Mouse (Mus musculus): ENCODE data around the gene 5730596B20Rik.

Gene 5730596B20Rik

DNA sequence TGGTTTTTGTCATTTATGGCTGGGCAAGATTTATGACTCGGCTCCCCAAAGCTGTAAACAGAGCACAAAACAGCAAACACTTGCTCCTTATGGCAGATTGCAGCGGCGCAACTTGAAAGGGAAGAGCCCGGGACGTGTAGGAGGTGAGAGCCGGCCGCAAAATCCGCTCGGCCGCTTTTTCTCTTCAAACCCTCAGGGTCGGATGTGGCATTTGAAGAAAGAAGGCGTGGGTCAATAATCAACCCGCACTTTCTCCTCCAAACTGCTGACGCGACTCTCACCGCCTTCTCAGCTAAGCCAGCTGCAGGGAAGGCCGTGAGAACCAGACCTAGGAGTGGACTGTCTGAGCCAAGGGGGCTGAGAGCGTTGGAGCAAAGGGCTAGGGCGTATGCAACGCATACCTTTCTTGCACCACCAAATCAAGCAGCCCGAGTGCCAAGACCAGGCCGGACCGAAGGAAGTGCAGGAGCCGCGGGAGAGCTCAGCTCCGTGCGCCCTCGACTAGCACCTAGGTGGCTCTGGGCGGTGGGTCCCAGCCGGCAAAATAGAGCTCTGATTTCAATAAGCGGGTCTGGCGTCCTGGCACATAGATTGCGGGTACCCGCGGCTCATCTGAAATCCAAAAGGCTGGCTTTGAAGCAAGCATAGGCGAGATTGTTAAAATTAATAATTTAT is at the start of gene 5730596B20Rik:
TSS of gene 5730596B20Rik (plus strand) at position 438 of the 675 bp plus-strand sequence.
- no peak for DNase-seq (ENCODE audit: low spot score in 2 of 2)

DNA sequence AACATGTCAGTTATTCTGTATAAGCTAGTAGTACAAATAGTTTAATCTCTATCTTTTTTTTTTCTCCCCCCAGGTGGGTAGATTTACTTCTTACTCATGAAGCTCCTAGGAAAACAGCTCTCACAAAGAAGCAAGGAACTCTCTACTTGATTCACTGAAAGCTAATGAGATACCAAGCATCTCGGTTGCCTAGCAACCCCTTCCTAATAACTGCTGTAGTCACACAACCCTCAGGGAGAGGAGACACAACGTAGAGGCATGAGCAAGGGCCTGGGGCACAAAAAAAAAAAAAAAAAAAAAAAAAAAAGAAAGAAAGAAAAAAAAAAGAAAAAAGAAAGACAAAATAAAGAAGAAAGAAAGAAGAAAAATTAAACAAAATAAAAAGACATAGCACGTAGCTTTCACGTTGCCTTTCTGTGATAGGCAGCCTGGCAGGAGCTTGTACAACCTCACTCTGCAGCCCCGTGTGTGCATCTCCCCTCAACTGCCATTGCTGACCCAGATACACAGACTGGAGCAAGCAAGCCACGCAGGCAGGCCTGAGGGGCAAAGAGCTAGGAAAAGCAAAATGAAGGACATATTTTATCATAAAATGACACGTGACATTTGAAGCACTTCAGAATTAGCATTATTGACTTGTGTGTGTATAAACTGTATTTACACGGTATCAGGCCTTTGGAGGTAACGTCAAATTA is 39.3 kb upstream of the 5730596B20Rik start:
- no peak for DNase-seq (ENCODE audit: low spot score in 2 of 2)

DNA sequence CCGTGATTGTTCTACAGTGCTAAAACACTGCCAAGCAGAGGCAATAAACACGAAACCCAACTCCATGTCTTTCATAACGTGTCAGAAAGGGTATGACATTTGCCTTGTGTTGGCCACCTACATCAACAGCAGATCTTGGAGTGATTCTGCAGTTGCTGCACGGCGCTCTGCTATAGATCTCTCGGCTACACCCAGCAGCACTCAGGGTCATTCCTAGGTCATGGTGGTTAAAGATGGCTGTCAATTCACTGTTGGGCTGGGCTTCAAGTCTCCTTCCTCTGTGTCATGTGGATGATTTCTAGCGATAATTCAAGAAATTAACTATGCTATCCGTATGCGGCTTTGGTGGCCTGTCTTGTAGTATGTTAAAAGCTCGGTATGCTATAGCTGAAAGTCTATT is 38.7 kb upstream of the 5730596B20Rik start:
- DNase-seq (ENCODE audit: low spot score in 2 of 2), result no peak

DNA sequence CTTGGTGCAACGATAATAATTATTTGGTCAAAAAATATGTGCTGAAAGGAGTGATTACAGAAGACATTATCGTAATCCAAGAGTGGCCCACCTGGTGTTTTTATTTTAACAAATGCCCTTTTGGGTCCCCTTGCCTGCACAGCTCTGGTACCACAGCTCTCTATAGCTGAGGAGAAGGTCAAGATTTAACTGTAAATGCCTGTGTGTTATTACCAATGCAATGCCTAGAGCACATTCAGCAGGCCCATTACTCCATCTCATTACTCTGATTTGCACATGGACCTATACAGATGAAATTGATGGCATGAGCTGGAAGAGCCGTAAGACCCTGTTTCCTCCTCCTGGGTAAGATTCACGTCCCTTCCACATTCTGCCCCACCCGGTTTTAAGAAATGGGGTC is 38.2 kb upstream of the 5730596B20Rik start:
- no peak for DNase-seq (ENCODE audit: low spot score in 2 of 2)

DNA sequence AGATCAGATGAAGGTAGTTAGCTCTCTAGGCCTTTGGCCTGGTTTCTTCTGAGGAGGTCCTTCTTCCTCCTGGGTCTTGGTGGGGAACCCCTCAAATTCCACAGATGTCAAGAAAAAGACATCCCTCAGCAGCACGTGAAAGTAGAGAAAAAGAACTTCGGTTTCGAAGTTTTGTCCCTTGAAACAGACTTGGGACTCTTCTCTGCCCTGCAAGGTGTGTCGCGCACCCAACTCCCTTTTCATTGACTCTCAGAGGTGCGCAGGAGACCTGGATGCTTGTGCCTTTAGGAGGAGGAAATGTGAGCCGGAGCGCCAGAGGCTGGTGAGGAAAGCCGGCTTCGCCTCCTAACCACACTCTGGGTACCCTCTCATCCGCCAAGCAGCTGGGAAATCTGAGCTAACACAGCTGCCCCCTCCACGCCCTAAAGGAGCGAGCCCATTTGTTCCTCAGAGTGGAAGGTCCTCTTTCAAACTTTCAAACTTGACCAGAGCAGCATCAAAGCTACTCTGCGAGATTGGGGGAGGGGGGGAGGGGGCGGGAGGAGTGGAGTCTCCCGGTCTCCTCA is 26.8 kb upstream of the 5730596B20Rik start:
- DNase-seq (ENCODE audit: low spot score in 2 of 2), result no peak

DNA sequence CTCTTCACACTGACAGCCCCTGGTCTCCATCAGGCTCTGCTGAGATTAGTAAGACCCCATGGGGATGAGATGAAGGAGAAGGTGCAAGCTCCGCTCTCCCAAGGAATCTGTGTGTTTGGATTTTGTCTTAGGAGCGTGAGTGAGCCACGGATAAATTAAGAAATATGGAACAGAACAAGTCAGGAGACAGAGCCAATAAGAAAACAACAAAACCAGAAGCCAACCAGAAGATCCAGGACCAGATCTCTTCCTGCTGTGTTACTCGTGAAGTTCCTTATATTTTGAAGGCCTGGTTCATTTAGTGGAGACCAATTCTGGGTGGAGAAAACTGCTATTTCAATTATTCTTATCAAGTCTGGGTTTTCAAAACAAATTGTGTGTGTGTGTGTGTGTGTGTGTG is 25.7 kb upstream of the 5730596B20Rik start:
- no peak for DNase-seq (ENCODE audit: low spot score in 2 of 2)

DNA sequence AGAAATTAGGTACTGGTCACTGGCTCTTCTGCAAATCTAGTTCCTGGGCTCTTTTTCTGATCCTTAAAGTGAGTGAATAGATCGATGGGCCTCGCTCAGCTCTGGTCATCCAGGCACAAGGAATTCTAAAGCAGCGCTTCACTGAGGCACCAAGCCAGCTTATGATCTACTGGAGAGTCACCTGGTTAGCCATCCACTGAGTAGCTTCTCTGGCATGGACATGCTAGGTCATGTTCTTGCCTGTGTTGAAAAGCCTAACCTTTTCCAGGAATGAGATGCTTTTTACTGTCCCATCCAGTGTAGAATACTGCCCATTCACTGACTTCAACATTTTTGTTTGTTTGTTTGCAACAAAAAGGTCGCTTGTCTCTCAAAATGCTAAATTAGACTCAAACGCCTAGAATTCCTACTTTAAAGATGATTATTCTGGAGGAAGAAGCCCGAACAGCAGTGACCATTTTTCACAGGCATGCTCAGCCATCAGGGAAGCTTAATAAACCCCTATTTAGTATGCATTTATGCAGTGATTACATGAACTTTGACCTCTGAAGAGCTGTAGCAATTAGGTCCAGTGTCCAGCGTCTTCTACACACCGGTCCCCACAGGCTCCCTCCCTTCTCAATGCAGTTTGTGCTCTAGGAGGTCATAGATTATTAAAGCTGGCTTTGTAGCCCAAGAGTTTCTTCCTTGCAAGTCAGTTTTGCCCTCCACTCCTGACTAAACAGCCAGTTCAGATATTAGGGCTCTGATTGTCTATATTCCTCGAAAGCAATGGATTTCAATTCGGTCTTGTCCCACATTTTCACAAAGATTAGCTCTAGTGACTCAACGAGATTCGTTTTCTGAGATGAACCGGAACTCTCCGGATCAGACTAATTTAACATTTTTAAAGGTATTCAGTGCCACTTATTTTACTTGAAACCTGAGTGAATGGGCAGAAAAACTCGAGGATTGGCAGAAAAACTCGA is 24.8 kb upstream of the 5730596B20Rik start:
- no peak for DNase-seq (ENCODE audit: low spot score in 2 of 2)

DNA sequence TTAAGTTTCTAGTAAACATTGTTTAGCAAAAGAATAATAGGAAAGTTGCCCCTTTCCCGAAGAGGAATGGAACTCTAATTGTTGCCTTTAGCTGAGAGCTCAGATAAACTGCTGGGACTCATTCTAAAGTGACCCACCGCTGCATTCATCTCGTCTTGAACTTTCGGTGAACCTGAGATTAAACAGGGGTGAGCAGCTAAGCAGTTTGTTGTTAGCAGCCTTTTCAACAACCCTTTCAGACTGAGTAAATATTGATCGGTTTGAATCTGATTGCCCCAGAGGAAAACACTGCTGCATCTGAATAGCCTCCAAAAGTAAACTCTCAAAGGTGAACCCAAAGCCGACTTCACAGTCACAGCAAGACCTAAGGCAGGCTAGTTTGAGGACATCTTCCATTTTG is 24.0 kb upstream of the 5730596B20Rik start:
- no peak for DNase-seq (ENCODE audit: low spot score in 2 of 2)

DNA sequence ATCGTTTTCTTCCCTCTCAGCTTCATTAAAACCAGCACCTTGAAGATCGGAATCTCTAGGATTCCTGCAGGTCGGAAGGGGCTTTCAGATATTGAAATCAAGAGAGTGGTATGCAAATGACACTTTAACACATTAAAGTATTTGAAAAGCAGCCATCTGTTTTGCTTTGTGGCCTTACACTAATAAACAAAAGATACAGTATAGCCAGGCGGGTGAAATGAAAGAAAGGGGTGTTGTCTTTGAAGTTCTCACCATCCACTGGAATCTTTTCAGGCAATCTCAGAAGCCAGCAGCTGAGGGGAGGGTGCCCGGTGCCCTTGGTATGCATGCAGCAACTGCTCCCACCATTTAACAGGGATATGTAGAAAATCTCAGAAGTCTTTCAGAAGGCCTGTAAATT is 23.3 kb upstream of the 5730596B20Rik start:
- no peak for DNase-seq (ENCODE audit: low spot score in 2 of 2)

DNA sequence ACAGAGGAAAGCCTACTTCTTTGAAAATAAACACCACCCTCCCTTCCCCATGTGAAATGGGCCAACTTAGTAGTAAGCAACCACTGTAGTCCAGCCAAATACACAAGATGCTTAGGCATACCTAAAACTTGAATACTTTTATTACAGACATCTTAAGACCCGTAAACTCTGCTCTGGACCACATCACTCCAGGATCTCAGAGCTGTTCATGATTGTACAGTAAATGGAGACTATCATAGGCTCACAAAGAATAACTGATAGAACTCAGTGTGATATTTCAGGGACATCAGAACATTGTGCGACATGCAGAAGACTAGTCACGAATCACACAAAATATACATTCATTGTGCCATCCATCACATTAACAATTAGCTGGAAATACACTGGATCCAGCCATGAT is 21.8 kb upstream of the 5730596B20Rik start:
- DNase-seq (ENCODE audit: low spot score in 2 of 2), result no peak

DNA sequence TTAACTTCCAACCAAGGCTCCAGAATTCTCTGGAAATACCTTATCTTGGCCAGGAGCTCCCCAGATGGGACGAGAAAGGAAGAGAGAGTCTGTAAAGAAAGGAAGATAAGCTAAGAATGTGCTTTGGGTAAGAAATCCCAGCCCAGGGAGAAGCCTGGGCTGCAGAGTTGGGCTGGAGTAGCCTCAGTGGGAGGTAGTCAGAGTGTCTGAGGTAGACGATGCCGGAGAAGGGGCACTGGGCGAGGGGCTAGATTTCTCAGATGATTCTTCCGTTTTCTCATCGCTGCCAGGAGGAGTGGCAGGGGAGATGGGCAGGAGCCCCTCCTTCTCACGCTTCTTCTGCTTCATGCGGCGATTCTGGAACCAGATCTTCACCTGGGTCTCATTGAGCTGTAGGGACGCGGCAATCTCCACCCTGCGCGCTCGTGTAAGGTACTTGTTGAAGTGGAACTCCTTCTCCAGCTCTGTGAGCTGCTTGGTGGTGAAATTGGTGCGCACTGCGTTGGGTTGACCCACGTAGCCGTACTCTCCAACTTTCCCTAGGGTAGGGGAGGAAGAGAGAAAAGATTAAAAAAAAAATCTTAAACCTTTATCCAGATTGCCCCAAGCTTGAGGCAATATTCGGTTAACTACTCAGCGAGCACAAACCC is 20.6 kb upstream of the 5730596B20Rik start:
- DNase-seq (ENCODE audit: low spot score in 2 of 2), result no peak

DNA sequence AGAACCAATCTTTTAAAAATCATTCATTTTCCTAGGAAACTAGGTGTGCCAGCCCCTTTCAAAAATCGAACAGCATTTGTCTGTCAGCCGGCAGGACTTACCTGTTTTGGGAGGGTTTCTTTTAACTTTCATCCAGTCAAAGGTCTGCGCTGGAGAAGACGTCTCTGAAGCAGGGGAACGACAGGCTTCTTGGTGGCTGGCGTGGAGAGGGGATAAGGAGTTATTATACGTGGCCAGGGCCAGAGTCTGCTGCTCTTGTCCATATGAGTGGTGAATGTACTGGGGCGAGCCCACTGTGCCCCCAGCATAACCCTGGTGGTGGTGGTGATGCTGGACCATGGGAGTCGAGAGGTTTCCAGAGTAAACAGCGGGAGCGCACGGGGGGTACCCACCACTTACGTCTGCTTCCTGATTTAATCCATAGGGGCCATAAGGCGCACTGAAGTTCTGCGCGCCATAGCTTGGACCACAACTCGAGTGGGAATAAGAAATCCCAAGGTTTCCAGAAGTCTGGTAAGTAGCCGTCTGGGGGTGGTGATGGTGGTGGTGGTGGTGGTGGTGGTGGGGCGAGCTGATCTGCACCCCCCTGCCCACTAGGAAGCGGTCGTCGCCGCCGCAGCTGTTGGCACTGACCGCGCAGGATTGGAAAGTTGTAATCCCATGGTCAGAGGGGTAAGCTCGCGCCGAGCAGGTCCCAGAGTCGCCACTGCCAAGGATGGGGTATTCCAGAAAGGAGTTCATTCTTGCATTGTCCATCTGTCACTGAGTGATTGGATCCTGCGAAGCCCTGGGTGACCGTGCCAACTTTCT is 19.6 kb upstream of the 5730596B20Rik start:
- no peak for DNase-seq (ENCODE audit: low spot score in 2 of 2)

DNA sequence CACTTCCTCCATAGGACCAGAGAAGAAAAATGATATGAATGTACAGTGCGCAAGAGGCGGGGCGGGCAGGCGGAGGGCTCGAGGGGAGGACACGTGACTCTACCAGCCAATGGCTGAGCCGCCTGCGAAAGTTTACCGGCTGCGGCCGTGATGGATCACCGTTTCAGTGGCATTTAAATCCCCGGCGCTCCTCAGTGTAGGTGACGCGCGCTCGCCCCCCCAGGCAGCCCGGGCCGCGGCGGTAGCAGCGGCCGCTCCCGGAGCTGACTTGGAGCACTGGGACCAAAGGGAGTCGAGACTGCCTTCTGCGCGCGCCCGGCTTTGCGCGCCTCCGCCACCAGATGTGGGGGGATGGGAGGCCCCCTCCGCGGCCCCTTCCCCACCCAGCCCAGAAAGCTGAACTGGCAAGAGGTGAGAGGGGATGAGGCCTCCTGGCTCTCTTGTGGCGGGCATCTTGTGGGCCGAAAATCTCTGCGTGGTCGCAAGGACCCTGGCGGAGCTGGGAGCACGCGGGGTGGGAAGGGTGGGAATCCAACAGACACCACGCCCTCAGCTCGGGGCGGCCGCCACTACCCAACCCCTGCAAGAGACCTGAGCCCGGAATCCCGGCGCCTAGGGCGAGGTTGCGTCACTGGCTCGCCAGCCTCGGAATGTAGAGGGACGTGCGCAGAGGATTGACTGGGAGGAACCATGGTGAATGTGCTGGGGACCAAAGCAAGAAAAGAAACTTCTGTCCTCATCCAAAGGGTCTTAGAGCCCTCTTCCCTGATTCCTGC is 18.8 kb upstream of the 5730596B20Rik start, which contains the start of gene Hoxa1:
TSS of gene Hoxa1 (minus strand) at position 42 of the 776 bp plus-strand sequence.
- DNase-seq (ENCODE audit: low spot score in 2 of 2), result peak; percentile 64 to 74

DNA sequence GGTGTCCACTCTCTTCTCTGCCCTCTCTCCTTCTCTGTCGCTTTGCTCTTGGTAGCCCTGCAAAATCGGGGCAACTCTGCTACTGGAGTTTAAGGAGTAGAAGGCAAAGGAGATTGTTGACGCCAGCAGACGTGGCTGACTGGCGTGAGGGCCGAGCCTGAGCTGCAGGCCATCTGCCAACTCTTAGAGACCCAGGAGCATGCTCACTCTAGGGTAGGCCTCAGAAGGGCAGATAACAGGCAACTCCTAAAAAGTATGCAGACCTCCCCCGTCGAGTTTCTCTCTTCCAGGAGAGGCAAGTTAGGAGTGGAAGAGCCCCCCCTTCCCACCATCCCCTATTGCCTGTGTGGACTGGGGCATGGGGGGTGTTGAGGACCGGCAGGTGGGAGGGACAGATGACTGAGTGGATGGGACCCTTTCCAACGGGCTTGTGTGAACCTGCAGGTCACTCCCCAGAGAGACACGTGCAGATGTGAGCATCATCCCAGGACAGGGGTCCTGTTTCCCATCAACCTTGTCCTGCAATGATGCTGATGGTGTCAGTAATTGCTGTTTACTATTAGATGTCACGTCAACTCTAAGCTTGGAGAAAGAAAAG is 18.0 kb upstream of the 5730596B20Rik start:
- no peak for DNase-seq (ENCODE audit: low spot score in 2 of 2)

DNA sequence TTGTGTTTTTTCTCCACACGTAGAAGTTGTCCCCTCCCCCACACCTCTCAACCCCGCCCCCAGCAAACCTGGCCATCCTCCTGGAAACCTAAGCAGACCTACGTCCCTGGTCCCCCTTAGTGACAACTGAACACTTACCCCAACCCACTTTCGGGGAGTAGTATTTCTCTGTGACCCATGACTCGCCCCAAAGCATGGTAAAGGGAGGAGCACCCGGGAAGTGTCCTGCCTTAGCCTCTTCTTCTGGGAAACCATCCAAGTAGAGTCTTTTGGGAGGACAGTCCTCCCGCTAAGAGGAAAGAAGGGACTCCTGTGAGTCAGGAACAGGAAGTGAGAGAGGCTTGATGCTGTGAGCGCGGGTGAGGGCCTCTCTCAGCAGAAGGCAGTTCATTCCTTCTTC is 17.3 kb upstream of the 5730596B20Rik start:
- DNase-seq (ENCODE audit: low spot score in 2 of 2), result no peak

DNA sequence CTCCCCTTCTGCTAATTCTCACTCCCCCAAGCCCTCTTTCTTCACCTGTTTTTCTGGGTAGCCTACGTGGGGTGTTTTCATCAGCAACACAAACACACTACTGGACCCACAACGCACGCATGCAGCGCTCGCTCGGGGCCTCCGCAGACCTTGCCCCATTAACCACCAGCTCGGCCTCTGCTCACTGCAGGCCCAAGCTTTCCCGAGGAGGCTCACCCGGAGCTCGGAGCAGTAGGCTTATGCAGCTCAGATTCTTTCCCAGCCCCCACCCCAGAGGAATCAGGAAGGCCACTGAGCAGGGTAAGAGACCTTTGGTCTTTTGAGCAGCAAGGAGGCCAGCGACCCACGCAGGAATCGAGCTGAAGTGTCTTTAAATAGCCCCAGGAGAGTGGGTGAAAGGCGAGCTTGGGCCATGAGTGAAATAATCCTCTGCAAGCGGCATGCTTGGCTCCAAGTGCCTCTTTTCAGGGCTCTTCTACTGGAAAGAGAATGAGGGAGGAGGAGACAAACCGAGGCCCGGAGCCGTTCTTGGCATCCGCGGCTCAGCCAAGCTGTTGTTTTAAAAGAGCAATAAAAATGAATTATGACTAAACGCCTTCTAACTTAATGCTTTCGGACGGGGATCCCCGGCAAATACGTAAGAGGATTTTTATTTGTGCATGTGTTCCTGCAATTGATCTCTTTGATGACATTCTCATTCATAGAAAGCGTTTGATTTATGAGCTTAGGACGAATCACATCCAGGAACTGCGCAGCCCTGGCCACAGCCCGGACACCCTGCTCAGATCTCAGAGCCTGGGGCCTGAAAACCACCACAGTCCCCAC is 16.6 kb upstream of the 5730596B20Rik start:
- peak in 1 of 2 experiments; percentile 63 for DNase-seq (ENCODE audit: low spot score in 2 of 2)

DNA sequence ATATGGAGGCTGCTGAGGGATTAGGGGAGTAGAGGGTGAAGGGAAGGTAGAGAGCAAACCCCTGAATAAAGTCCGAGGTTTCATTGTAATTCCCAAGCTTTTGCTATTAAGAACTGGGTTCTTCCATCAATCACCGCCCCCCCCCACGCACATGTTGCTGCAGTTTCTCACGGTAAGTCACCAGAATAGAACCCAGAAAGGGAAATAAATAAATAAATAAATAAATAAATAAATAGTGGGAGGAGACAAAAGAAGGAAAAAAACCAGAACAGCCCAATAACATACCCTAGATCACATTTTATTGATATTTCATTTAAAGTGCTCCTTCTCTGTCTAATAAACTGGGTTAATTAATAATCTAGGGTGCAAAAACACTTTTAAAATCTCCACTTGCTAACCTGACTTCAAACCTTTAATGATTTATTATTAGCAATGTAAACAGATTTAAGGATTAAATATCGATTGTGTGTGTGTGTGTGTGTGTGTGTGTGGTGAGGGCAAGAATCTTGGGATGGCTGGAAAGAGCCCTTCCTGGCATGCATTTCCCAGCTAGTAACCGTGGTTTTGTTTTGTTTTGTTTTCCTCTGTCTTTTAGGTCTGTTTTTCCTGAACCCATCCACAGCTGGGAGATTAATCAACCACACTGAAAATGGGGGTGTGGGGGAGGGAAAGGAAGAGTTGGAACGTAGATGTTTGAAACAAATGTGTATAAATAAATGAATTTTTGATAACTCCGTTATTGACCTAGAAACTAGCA is 15.8 kb upstream of the 5730596B20Rik start:
- DNase-seq (ENCODE audit: low spot score in 2 of 2), result no peak

DNA sequence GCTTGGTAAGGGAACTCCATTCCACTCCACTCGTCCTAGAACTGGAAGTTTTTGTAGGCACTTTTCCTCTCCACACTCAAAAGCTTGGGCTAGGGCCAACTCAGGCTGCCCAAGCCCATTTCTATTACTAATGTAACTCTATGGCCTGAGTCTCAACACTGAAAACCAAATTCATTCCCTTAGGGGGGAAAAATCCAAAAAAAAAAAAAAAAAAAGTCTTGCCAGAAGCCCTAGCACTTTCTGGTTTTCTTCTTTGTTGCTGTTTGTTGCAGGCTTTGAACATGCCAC is 15.3 kb upstream of the 5730596B20Rik start:
- no peak for DNase-seq (ENCODE audit: low spot score in 2 of 2)

Data from urinary bladder, adult 18-20 months (tissue).